In the genomic region with DNA sequence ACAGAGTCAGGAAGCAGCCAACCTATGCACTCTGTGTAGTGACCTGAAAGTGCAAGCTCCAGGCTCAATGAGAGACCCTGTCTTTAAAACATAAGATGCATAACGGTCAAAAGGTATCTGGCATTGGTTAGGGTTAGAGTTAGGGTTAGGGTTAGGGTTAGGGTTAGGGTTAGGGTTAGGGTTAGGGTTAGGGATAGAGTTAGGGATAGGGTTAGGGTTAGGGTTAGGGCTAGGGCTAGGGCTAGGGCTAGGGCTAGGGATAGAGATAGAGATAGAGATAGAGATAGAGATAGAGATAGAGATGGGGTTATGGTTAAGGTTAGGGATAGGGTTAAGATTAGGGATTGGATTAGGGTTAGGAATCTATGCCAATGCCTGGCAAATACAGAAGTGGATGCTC, we compare ENCODE assay signal across 19 mouse cellular contexts.
"Had no signal": no experiment of that assay in that cellular context is flagged by ENCODE, and none has a peak within 500 bp of the region (broad histone marks: within the 10 kb centered on the region; RNA-seq: fewer than 3 reads in every experiment).

No protein-coding gene starts in this region.

- H3K36me3 ChIP-seq: limb, embryonic 13.5 days; liver, embryonic 13.5 days had no signal

- H3K9ac ChIP-seq: limb, embryonic 13.5 days; liver, embryonic 13.5 days had no signal

- H3K4me1 ChIP-seq: limb, embryonic 13.5 days; liver, embryonic 13.5 days had no signal

- H3K27ac ChIP-seq: kidney, postnatal 0 days; layer of hippocampus, adult 2 months; limb, embryonic 13.5 days; liver, embryonic 13.5 days; stomach, postnatal 0 days had no signal

- DNase-seq: kidney, adult 18-20 months; kidney, postnatal 25 days; layer of hippocampus, adult 9-11 months; liver; liver, embryonic 13.5 days; lung, postnatal 14 days; lung, postnatal 4 days; midbrain, embryonic 14.5 days; right cerebral cortex, adult 18-20 months; right cerebral cortex, postnatal 14 days; right cerebral cortex, postnatal 4 days; thymus, adult 2 months; thymus, postnatal 14 days; thymus, postnatal 4 days had no signal

- H3K4me2 ChIP-seq: limb, embryonic 13.5 days; liver, embryonic 13.5 days; midbrain, embryonic 11.5 days had no signal

- H3K9me3 ChIP-seq: limb, embryonic 13.5 days; liver, embryonic 13.5 days had no signal

- H3K27me3 ChIP-seq: limb, embryonic 13.5 days; liver, embryonic 13.5 days had no signal

- H3K4me3 ChIP-seq: layer of hippocampus, adult 2 months; limb, embryonic 13.5 days; liver, embryonic 13.5 days had no signal
